Mouse (Mus musculus): ENCODE results near the gene Dst.

The Dst gene

DNA sequence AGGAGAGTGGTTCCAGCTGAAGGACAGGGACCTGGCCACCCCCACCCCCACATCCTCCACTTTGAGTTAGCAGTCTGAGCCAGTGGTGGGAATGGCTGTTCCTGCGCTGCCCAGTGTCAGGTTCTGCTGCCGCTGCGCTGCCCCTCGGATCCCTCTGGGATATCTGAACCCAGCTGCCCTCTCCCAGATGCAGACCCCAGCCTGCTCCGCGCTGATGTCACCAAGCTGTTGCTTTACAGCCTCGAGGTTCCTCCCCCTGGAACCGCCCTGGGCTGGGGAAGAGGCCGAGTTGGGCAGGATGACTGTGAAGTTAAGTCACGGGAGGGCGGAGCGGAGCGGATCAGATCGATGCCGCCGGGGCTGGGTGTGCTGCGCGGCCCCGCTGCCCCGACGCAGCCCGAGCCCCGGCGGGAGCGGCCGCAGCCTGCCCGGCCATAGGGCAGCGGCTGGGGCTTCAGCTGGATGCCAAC is 328.3 kb downstream of the Dst start:
- no peak for DNase-seq (ENCODE audit: low spot score)

DNA sequence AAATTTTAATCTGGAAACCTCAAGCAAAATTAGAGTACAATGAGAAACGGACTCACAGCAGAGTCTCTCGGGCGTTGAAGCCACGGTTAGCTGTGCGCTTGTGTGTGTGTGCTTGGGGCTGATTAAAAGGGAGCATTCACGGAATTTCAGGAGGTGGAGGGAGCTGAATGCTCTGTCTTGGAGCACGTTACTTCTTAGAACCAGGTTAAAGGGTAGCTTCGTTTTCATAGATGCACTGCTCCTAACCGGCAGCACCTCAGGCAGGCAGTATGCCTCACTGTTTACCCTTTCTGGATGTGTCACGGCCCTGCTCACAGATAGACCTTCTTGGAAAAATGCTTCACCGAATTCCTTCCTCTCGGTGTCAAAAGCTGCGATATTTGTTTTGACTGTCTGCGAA is 329.2 kb downstream of the Dst start:
- no peak for DNase-seq (ENCODE audit: low spot score)

DNA sequence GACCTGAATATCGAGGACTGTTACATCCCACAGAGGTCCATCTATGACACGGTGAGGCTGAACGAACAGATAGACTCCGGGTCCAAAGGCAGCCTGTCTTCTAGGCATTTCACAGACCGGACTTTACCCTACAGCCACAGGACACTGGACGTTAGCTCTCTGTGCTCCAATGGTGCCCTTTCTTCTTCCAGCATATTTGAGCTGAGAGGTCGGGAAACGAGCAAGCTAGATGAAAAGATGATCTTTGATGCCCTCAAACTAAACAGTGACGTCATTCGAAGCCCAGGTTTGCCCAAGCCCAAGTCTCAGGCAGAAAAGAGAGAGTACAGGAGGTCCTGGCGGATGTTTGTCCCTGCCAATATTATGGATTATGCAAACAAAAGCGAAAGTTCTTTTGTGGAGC is 329.7 kb downstream of the Dst start:
- no peak for DNase-seq (ENCODE audit: low spot score)

DNA sequence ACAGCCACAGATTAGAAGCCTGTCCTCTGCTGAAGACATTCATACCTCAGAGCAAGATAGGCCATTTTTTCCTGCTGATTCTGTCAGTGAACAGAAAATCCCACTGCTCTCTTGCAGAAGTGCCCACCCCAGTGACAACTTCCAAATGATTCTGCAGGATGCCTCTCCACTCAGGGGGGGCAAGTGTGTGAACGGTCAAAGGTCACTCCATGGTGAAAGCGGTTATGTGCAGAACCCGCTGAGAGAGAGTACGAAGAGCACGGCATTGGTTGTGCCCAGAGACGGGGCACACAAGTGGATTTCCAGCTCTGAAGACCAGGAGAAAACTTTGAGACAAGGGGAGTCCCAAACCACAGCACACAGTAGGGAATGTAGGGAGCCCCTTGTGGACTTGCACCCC is 330.2 kb downstream of the Dst start:
- no peak for DNase-seq (ENCODE audit: low spot score)

DNA sequence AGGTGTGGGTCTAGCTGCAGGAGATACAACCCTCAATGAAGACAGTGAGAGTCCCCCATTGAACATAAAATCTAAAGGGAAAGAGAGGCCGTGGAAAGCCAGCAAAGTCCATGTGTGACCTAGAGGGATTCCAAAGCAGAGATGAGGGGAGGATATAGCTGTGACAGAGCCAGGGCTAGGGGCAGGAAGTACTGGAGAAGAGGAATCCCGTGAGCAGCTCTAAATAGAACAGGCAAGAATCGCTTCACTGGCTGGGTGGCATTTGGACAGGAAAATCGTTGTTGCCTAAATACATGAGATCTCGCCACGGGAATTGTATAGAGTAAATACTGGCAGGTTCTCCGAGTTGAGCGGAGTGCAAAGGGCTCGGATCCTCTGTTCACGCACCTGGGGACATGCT is 336.7 kb downstream of the Dst start:
- DNase-seq (ENCODE audit: low spot score) = no peak

DNA sequence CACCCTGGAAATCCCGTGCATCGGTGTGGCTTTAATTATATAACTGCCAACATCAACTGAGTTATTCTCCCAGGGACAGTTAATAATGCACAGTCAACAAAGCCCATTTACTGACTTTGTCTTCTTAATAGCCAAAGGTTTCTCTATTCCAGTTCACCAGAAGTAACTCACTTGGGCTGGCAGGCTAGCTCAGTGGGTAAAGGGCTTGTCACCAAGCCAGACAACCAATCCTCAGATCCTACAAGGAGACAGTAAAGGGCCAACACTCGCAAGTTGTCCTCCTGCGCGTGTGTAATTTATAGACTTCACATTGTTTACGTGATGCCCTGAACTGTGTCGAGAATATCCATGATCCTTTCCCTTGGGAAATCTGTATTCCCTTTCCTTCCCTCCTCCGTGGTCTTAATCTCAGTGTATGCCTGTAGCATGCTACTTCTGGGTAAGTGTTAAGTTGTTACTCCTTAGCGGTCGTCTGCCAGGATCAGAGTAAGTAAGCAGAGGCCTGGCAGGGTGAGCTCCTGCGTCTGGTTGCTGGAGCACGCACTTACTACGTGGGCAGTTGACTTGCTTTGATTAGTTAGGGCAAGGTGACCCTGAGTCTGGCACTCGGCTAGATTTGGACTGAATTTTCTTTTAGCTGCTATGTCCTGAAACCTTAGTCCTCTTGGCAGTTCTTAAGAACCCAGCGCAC is 338.1 kb downstream of the Dst start:
- DNase-seq (ENCODE audit: low spot score) = no peak

DNA sequence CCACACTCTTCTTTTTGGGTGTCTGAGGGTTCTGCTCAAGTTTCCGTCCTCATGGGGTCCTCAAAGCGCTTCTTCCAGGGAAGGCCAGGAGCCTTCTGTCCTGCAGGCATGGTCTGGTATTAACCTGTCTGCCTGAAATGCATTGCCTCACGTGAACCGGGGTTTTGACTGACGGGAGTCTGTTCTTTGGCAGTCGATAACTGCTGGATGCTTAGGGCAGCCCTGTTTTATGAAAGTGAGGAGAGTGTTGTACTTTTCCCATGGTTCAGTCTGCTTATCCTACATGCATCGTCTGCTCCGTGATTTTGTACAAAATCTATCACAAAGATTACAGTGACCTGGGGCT is 338.6 kb downstream of the Dst start:
- no peak for DNase-seq (ENCODE audit: low spot score)

DNA sequence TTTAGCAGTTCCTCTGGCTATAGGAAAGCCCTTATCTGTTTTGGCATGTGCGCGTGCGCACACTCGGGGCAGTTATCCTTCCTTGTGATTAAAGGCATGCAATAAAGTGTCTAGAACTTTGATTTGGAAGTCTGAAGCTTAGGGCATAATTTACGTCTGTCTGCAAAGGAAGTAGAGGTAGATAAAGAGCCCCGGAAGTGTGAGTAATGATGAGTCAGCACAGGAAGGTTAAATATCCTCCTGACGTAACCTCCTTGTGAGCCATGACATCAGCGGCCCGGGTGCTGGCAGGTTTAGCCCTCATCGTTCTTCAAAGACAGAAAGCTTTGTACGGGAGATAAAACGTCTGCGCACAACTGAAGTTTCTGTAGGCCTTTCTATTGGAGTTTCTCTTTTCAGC is 343.1 kb downstream of the Dst start:
- no peak for DNase-seq (ENCODE audit: low spot score)

DNA sequence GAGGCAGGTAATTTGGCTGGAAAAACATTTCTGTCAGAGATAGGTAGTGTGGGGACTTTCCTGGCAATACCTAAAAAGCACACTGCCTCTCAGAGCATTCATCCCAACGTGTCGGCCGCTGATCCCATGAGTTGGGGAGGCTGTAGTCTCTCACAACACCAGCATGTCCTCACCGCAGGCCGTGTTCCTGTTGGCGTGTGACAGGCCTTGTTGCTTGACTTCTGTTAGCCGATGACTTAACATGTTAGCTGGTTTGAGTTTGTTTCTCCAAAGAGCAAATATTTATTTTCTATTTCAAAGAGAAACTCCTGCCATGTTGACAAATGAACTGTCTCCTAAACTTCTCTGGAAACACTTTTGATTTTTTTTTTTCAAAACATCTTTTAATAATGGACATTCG is 344.2 kb downstream of the Dst start:
- DNase-seq (ENCODE audit: low spot score) = no peak

DNA sequence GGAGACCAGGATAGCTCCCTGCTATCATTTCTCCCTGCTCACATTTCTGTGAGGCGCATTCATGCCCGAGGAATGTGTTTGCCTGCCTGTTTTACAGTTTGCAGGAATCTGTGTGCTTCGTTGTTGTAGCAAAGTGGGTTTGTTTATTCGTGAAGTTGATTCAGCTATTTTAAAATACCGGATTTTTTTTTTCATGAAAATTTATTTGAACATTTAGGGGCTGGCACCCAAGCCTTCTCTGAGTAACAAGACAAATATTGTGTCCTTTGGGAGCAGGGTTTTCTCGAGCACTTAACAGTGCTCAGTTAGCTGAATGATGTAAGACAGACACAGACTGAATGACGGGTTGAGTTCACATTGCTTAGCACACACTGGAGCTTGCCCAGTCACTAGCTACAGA is 345.9 kb downstream of the Dst start:
- no peak for DNase-seq (ENCODE audit: low spot score)

DNA sequence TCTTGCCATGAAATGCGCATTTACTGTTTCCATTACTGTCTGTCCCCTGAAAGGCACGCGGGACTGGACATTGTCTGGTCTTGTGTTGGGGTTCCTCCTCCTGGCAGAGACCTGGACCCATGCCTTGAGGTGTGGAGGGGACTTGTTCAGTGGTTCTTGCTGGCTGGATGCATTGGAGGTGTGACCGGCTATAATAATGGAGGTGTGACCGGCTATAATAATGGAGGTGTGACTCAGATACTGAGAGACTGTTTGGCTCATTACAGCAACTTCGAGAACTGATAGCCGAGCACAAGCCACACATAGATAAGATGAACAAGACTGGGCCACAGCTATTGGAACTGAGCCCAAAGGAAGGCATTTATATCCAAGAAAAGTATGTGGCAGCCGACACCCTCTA is 351.9 kb downstream of the Dst start:
- no peak for DNase-seq (ENCODE audit: low spot score)

DNA sequence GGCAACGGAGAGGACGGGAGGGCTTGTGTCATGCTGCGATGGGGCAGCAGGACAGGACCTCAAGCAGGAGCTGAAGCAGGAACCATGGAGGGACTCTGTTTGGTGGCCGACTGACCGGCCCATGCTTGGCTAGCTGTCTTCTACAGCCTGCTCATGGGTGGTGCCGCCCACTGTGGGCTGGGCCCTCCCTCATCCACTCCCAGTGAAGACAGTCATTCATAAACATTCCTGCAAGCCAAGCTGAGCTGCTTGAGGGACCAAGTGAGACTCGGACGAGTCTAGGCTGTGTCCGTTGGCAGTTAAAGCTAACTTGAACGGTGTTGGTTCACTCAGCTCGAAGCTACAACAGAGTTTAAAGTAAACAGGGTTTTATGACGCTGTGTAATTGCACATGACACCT is 353.0 kb downstream of the Dst start:
- DNase-seq (ENCODE audit: low spot score) = no peak

DNA sequence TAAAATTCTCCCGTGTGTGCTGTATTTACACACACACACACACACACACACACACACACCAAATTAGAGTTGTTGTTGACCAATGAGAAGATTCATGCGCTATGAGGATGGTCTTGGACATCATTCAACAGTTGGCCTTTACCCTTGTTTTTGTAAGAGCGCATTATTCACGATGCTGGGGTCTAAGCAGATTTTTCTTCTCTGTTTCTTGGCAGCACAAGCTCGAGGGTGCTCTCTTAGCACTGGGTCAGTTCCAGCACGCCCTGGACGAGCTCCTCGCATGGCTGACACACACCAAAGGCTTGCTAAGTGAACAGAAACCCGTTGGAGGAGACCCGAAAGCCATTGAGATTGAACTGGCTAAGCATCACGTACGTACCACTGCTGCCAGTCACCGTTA is 360.5 kb downstream of the Dst start:
- DNase-seq (ENCODE audit: low spot score) = no peak

DNA sequence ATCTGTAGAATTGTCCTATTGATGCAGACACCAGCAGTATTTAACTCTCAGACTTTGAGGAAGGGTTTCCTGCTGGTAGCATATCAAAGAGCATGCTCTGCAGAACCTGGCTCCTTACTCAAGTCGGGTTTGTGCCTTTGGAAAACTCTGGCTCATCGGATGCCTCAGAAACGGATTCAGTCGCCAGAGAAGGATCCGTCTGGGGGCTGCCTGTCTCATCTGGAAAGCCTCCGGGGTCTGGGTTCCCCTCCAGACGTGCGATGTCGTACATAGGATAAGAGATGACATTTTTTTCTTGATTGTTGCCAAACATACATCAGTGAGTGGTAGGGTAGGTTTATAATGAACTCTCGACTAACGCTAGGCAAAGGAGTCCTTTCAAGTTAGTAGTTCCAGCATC is 361.6 kb downstream of the Dst start:
- no peak for DNase-seq (ENCODE audit: low spot score)

DNA sequence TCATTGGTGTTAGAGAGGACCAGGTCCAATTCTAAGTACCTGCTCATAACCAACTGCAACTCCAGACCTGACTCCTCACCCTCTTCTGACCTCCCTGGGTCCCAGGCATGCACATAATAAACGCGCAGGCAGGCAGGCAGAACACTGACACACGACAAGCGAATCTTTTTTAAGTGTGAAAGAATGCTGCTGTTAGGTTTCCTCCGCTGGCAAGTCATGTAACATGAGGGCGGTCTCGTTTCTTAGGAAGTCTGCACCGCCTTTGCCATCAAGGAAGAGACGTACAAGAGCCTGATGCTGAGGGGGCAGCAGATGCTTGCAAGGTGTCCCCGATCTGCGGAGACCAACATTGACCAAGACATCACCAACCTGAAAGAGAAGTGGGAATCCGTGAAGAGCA is 365.9 kb downstream of the Dst start:
- DNase-seq (ENCODE audit: low spot score) = no peak

DNA sequence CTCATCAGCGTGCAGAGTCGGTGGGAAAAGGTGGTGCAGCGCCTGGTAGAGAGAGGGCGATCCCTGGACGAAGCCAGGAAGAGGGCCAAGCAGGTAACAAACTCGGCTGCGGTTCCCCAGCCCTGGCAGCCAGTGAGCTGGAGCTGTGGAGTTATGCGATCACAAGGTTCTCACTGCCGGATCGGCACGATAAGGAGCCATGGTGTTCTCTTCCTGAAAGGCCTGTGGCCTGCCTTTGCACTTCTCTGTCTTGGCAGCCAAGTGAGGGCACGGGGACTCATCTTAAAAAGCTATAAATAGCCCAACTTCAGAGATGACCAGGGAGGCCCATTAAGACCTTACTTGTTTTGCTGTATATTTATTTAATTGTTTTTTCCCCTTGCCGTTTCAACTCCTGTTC is 367.8 kb downstream of the Dst start:
- no peak for DNase-seq (ENCODE audit: low spot score)

DNA sequence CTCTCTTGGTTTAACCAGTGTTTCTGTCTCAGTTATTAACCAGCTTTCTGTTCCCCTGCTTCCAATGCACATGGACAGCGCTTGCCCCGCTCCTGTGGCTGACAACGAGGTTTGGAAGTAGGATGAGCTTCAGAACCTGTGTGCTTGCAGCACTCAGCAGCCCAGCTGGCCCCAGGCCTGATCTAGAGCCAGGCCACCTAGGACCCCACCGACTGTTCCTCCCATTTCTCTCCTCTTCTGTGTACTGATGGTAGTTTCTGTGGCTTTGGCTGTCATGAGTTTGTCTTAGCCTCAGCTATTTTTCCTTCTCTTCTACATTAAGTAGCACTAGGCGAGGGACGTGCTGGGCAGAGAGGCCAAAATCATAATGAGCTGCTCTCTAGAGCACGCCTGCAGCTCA is 368.7 kb downstream of the Dst start:
- no peak for DNase-seq (ENCODE audit: low spot score)

DNA sequence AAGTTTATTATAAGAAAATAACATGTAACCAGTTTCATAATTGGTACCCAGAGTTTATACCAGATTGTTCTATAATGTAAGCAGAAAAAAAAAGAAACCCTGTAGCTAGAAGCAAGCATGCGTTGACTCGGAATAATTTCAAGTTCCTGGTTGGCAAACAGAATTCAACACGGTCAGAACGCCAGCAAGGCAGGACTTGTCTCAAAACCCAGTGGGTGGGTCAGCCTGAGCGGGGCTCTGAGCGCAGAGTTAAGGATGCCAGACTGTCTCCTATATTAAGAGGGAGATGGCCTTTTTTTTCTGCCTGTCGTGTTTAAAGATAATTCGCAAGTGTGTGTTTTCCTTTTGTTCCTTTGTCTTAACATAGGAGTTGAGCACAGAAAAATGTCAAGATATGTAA is 369.2 kb downstream of the Dst start:
- DNase-seq (ENCODE audit: low spot score) = no peak

DNA sequence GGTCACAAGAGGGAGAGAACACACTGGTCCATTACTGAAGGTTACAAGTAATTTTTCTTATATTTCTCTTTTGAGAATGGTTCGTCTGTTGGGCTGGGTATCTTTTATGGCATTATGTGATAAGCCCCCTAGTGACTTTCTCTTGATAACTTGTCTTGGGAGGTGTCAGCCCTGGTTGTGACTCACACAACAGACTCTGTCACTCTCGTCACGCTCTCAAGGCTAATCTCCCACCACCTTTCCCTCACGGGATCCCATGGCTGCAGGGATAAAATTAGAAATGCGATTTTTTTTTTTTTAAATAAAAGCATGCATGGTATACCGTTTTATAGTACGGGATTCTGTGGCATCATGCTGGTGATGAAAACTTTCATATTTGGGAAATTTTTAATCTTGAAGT is 375.5 kb downstream of the Dst start:
- DNase-seq (ENCODE audit: low spot score) = no peak

DNA sequence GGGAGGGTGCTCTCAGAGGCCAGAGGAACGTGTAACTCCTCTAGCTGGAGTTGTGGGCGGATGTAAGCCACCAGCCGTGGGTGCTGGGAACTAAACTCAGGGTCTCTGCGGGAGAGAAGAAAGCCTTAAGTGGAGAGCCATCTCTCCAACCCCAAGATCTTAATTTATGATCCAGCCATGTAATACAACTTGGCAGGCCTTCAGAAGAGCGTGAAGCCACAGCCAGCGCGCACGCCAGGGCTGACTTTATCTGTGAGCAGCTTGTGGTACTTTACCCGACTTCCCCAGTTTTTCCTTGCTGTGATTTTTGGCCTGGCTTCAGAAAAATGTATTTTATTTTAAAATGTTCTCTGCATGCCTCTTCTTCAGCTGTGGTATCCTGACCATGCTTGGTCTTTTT is 377.0 kb downstream of the Dst start:
- DNase-seq (ENCODE audit: low spot score) = no peak

DNA sequence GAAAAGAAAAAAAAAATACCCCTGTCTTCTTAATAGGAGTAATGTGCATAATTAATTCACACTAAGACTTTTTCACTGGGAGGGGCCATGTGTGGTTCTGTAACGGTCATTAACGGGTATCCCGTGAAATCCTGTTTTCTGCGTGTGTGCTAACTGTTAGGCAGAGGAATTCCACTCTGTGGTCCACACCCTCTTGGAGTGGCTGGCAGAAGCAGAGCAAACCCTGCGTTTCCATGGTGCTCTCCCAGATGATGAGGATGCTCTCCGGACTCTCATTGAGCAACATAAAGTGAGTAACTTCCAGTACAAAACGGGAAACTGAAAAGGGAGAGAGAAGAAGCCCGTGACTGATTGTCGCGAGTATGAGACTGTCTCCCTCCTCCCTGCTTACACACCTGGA is 379.7 kb downstream of the Dst start:
- DNase-seq (ENCODE audit: low spot score) = no peak

DNA sequence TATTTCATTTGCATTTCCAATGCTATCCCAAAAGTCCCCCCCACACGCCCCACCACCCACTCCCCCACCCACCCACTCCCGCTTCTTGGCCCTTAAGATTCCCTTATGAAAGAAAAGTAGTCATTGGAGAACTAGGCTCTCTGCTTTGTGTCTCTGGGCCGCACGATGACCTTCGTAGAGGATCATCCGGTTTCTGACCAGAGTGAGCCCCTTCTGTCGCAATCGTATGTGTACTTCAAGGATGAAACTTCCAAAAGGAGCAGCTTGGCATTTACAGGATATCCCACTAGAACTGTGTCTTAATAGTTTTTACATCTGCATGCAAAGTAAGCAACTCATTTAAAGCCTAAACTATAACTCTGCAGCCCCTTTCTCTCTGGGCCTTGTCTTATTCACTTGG is 380.2 kb downstream of the Dst start:
- DNase-seq (ENCODE audit: low spot score) = no peak

DNA sequence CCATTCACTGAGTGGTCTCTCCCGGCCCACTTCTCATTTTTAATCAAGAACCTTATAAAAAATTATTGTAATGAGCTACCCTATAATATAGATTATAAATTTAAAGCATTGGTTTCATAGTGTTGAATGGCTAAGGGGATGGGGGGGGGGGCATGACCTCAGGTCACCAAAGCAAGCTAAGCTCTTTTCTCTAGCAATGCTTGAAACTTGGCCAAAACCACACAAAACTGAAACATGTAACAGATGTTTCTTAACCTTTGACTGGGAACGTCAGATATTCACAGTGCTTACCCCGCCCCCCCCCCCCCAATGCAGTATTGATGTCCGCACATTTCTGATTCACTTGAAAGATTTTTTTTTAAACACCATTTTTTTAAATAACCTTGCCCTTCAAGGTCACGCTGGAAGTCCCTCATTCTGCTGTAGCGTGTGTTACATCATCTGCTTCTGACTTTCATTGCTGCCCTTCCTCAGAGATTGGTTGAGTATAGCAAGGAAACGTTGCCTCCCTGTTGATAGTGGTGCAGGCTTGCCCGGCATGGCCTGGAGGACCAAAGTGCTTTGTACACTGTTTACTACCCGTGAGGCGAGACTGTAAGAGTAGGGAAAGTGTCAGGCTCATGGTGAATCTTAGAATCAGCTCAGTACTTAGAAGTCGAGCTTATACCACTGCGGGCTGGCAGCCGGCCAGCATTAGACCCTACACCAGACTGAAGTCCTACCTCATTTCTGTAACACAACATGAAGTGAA is 380.9 kb downstream of the Dst start:
- no peak for DNase-seq (ENCODE audit: low spot score)

DNA sequence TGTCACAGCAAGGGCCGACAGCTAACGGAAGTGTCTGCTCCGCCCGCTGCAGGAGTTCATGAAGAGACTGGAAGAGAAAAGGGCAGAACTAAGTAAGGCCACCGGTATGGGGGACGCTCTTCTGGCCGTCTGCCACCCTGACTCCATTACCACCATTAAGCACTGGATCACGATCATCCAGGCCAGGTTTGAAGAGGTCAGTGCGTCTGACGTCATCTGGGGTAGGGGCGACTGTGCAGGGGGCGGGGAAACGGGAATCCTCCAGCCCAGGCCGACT is 381.4 kb downstream of the Dst start:
- DNase-seq (ENCODE audit: low spot score) = no peak
